Mouse (Mus musculus) lung, postnatal 0 days (tissue): Measurements from ENCODE around the gene Slc2a3. TPM values are rescaled to one million over a fixed set of nuclear protein-coding genes. Genes with fewer than 3 reads are reported as not detected.

Source experiments
- ATAC-seq: fragments of 200-750 bp; cut with Nextera tagmentation; 2 replicates; pipeline ENCODE4 v1.8.0; 2017; ENCODE audit warnings: moderate library complexity
- DNase-seq: peaks from one replicate; pipeline ENCODE4 v3.0.0-alpha.2; 2016; ENCODE audit warnings: low spot score
- H3K27ac ChIP-seq: fragments of 300-500 bp; sonication (generic); 2 replicates; pipeline ENCODE4 v1.5.1; 2014; ENCODE audit warnings: antibody characterized with exemption, mild to moderate bottlenecking, low read length, mixed read lengths
- H3K27me3 ChIP-seq: fragments of 300-500 bp; sonication (generic); replicated peaks from 2 replicates; pipeline ENCODE4 v1.6.1; 2014; ENCODE audit warnings: low read length, mixed read lengths; ENCODE audit not compliant: insufficient read depth
- H3K36me3 ChIP-seq: fragments of 300-500 bp; sonication (generic); 2 replicates; pipeline ENCODE4 v1.6.1; 2014; ENCODE audit warnings: low read length, mixed read lengths; ENCODE audit not compliant: insufficient read depth
- H3K4me1 ChIP-seq: fragments of 300-500 bp; sonication (generic); 2 replicates; pipeline ENCODE4 v1.6.1; 2014; ENCODE audit warnings: antibody characterized with exemption, low read depth, low read length, mixed read lengths; ENCODE audit not compliant: insufficient read depth
- H3K4me2 ChIP-seq: fragments of 300-500 bp; sonication (generic); replicated peaks from 2 replicates; pipeline ENCODE4 v1.6.1; 2014; ENCODE audit warnings: low read depth, mild to moderate bottlenecking, low read length, moderate library complexity, mixed read lengths
- H3K4me3 ChIP-seq: fragments of 300-500 bp; sonication (generic); 2 replicates; pipeline ENCODE4 v1.5.1; 2014; ENCODE audit warnings: low read depth, low read length
- H3K9ac ChIP-seq: fragments of 300-500 bp; sonication (generic); replicated peaks from 2 replicates; pipeline ENCODE4 v1.6.1; 2014; ENCODE audit warnings: low read depth, mild to moderate bottlenecking
- H3K9me3 ChIP-seq: fragments of 300-500 bp; sonication (generic); 2 replicates; pipeline ENCODE4 v1.6.1; 2016; ENCODE audit warnings: low read length, mixed read lengths
- CTCF ChIP-seq: IDR thresholded peaks from 2 replicates; pipeline ENCODE4 v1.5.1; 2016; ENCODE audit warnings: antibody characterized with exemption, mild to moderate bottlenecking
- EP300 ChIP-seq: IDR thresholded peaks from 2 replicates; pipeline ENCODE4 v1.6.1; 2016; ENCODE audit warnings: antibody characterized with exemption, mild to moderate bottlenecking, control low read depth
- WGBS: fragments of 180-500 bp; shearing (Covaris S2); extraction: QIAGEN DNeasy Blood & Tissue Kit; methylation state at CpG from one replicate; pipeline ENCODE4 v1.1.7; 2014; 5-methylcytosine and 5-hydroxymethylcytosine counted together
- polyA plus RNA-seq: library from polyadenylated mRNA; unstranded; fragments of >200 nt; fragmentation: Nextera tagmentation; extraction: Ambion mirVana; gene quantifications from 2 replicates; pipeline ENCODE4 v1.2.1, GENCODE M21; 2015

Gene Slc2a3
- polyA plus RNA-seq, 1 experiment from 2014 or later, result 3.8 TPM

GRCm38 (mm10) chr6:122800640-122801300 is 670 bp downstream of the Slc2a3 start:
- Histone ChIP-seq H3K9ac (0 out of 2 replicates have a peak overlapping the region, but pooled peaks have one; percentile 34), H3K9me3 (no peaks in the 10 kb centered on the region), H3K36me3 (no peaks in the 10 kb centered on the region), H3K27ac (no peak overlapping the region), H3K4me3 (peak overlapping the region; percentile 48), H3K4me1 (peaks cover 4% of the 10 kb centered on the region; the same call in 1 of the 2 replicates), H3K4me2 (peak overlapping the region; percentile 96), H3K27me3 (no peaks in the 10 kb centered on the region)
- no peak for TF ChIP-seq CTCF
- no peak for TF ChIP-seq EP300
- ATAC-seq, result peak; percentile 27; the same call in 1 of the 2 replicates
- no peak for DNase-seq
- WGBS, result 30% methylated on average over 10 of the region's 10 CpGs

GRCm38 (mm10) chr6:122795254-122795935 is 6.0 kb downstream of the Slc2a3 start:
- no peak for DNase-seq
- Histone ChIP-seq H3K4me3 (no peak overlapping the region), H3K9ac (no peak overlapping the region), H3K27ac (no peak overlapping the region), H3K4me2 (no peak overlapping the region), H3K9me3 (no peaks in the 10 kb centered on the region), H3K27me3 (no peaks in the 10 kb centered on the region), H3K4me1 (no peaks in the 10 kb centered on the region), H3K36me3 (no peaks in the 10 kb centered on the region)
- 65% methylated on average over 8 of the region's 8 CpGs for WGBS
- TF ChIP-seq EP300 (no peak), CTCF (no peak)
- ATAC-seq, result no peak

DNA sequence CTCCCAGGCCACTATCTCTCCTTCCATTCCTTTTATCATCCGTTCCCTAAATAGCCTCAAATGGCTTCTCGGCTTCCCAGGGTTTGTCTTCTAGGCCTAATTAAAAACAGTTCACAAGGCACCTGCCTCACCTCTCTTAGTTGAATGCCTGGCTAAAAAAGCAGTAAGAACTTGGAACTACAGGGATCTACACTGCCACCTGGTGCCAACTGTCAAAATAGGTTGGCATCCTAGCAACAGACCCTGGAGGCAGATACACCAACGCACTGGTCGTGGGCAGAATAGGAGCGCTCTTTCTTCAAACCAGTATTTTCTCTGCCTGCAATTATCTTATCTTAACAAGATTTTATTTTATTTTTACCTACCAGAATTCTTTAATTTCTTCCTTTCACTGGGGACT is 15.2 kb downstream of the Slc2a3 start:
- no peak overlapping the region for H3K4me3 ChIP-seq
- H3K36me3 ChIP-seq, result no peaks in the 10 kb centered on the region
- ATAC-seq (no peak), DNase-seq (peak; percentile 55)
- 29% methylated on average over 5 of the region's 5 CpGs for WGBS
- no peaks in the 10 kb centered on the region for H3K27me3 ChIP-seq
- H3K9ac ChIP-seq, result no peak overlapping the region
- no peaks in the 10 kb centered on the region for H3K9me3 ChIP-seq
- H3K4me1 ChIP-seq, result no peaks in the 10 kb centered on the region
- TF ChIP-seq CTCF (peak; percentile 81), EP300 (no peak)
- H3K27ac ChIP-seq, result no peak overlapping the region
- H3K4me2 ChIP-seq, result no peak overlapping the region

DNA sequence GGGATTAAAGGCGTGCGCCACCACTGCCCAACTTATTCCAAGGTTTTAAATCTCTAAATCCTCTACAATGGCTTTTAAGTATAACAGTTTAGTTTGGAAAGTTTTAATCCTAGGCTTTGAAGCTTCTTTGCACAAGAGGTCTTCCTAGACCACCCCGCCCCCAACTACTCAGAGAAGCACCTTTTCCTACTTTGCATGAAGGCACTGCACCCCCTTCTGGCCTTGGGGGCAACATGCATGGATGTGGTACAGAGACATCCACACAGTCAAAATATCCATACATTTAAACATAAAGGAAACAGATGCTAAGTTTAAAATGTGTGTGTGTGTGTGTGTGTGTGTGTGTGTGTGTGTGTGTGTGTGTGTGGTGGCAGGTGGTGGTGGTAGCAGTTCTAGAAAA is 16.6 kb downstream of the Slc2a3 start:
- no peaks in the 10 kb centered on the region for H3K36me3 ChIP-seq
- no peaks in the 10 kb centered on the region for H3K4me1 ChIP-seq
- DNase-seq, result no peak
- H3K9me3 ChIP-seq, result no peaks in the 10 kb centered on the region
- no peak overlapping the region for H3K27ac ChIP-seq
- H3K4me2 ChIP-seq, result no peak overlapping the region
- H3K27me3 ChIP-seq, result no peaks in the 10 kb centered on the region
- 92% methylated on average over 3 of the region's 3 CpGs for WGBS
- no peak overlapping the region for H3K4me3 ChIP-seq
- no peak overlapping the region for H3K9ac ChIP-seq
- ATAC-seq, result no peak
- TF ChIP-seq CTCF (peak; percentile 50), EP300 (no peak)

DNA sequence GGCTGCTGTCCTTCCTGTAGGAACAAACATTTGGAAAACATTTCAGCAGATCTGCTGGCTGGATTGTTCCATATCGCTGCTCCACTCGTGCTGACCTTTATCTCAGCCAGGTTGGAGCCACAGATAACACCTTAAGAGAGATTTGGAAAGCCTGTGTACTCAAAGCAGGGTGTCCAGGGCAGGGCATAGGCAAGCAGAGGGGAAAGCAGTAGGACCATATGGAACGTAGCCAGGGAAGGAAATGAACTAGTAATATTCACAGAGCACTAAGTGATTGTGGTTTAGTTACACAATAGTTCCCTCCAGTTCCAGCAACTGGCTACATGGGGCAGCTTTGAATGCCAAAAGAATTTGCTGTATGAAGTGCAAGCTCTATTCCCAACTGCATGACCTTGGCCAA is 19.3 kb downstream of the Slc2a3 start:
- Histone ChIP-seq H3K27me3 (no peaks in the 10 kb centered on the region), H3K4me3 (no peak overlapping the region), H3K27ac (no peak overlapping the region), H3K4me1 (no peaks in the 10 kb centered on the region), H3K9me3 (no peaks in the 10 kb centered on the region), H3K4me2 (no peak overlapping the region), H3K36me3 (no peaks in the 10 kb centered on the region), H3K9ac (no peak overlapping the region)
- DNase-seq (peak; percentile 81), ATAC-seq (peak; percentile 70)
- no peak for TF ChIP-seq EP300
- TF ChIP-seq CTCF, result no peak
- WGBS, result 3% methylated on average over 3 of the region's 3 CpGs

DNA sequence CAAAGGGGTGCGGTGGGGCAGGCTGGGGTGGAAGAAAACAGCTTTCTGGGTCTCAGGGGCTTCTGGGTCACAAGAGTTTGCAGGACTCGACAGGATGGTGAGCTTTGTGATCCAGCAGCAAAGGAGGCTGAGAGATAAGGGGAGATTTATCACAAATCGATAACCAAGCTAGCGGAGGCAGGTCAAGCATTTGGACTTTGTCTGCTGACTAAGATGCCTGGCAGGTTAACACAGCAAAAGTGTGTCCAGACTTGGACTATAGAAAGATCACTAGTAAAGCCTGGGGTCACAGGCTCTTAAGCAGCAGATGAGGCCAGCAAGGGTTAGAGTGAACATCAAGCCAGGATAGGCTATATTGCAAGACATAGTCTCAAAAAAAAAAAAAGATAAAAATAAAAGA is 20.3 kb downstream of the Slc2a3 start:
- Histone ChIP-seq H3K27me3 (no peaks in the 10 kb centered on the region), H3K9ac (no peak overlapping the region), H3K27ac (no peak overlapping the region), H3K4me2 (no peak overlapping the region), H3K4me1 (no peaks in the 10 kb centered on the region), H3K9me3 (no peaks in the 10 kb centered on the region), H3K36me3 (no peaks in the 10 kb centered on the region), H3K4me3 (no peak overlapping the region)
- WGBS, result 36% methylated on average over 4 of the region's 4 CpGs
- no peak for TF ChIP-seq CTCF
- no peak for TF ChIP-seq EP300
- ATAC-seq, result no peak
- no peak for DNase-seq
